Mouse (Mus musculus) left cerebral cortex, adult 11 months (tissue): ENCODE measurements at regions not wholly inside any gene's neighbourhood (a gene's known extent, or its start where the extent isn't known, plus 50 kb on each side); places are given as distances from the start of the nearest gene placed in this dataset.

Experiments used
- DNase-seq: peaks from one replicate; pipeline ENCODE4 v3.0.0; 2022; ENCODE audit warnings: low spot score

- no peak for DNase-seq
Observed at GRCm38 (mm10) chr11:50547776-50548175, 54.1 kb upstream of the Adamts2 start.

DNA sequence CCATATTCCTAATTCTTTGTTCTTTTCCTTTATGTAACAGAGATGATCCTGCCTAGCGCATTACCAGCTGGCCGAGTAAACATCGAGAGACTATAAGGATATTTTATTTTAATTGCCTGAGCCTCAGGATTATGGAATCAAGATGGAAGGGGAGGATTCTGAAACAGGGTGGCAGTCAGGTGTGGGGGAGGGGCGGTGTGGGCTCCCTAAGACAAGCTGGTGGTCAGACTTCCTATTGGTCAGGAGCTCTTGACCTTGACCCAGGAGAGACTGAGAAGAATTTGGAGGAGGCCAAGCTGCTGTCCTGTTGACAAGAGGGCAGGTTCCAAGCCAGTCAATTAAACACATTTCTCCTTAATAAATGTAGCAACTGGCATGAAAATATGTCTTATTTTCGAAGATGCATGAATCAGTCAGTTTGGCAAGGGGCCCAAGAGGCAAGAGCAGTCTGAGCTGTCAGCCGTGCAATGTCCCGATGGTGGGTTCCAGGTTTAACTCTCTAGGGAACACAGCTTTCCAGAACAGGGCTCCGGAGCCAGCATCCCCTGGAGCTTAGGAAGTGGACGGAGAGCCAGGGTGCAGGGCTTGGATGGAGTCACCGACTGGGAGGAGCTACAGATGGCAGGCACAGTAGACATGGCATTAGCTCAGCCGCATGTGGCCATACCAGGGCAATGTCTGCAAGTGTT lies 55.3 kb upstream of the Adamts2 start:
- DNase-seq: peak; percentile 10

GRCm38 (mm10) chr11:50545421-50545820 lies 56.5 kb upstream of the Adamts2 start:
- DNase-seq: no peak

GRCm38 (mm10) chr11:50540136-50540535 lies 61.7 kb upstream of the Adamts2 start:
- no peak for DNase-seq

DNA sequence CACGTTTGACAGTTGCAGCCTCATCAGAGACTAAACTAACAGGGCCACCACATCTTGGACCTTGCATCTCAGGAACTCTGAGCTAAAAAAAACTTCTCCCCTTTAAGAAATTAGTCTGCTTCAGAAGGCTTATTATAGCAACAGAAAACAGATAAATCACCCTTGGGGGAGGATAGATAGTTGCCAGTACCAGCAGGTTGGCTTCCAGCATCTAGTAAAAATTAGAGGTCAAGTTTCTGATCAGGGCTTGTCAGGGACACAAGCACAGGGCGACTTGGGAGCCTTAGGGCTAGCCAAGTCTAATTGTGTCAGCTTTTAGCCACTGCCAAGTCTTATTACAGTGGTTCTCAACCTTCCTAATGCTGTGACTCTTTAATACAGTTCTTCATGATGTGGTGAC lies 67.6 kb upstream of the Adamts2 start:
- no peak for DNase-seq

- no peak for DNase-seq
Observed at GRCm38 (mm10) chr11:50527923-50528322, 74.0 kb upstream of the Adamts2 start.

- DNase-seq: peak; percentile 9
Observed at GRCm38 (mm10) chr11:50520162-50520561, 81.7 kb upstream of the Adamts2 start.

GRCm38 (mm10) chr11:50507882-50508281 lies 77.0 kb upstream of the Rufy1 start:
- no peak for DNase-seq

GRCm38 (mm10) chr11:50507498-50507824 lies 76.5 kb upstream of the Rufy1 start:
- DNase-seq: no peak

DNA sequence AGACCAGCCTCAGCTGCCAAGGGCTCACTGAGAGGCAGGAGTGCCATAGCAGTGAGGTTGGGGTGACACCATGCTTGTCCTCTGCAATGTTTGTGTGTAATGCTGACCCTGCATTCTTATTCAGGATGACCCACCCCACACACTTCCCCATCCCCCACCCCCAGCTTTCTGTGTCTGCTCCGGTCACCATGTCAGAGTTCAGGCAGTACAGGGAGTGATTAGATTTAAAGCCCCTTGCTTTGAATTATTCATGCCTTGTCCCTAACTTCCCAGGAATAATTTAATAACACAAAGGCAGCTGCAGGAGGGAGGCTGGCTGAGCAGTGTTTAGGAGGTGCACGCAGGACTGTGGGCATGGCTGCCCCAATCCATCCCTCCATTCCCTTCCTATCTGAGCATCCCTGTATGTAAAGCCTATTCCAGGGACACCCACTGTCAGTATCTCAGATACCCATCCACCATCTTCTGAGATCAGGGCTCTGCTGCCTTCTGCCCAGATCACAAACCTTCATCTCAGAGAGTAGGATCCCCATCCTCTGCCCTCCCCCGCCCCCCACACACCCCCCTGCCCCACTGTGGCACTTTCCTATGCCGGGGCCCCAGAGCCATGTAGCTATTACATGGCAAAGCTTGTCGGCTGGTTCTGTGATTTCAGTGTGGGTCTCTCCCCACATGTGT lies 76.0 kb upstream of the Rufy1 start:
- no peak for DNase-seq

GRCm38 (mm10) chr11:50501352-50501751 lies 70.4 kb upstream of the Rufy1 start:
- DNase-seq: no peak

- DNase-seq: no peak
Observed at GRCm38 (mm10) chr11:50493123-50493476, 62.2 kb upstream of the Rufy1 start.

- DNase-seq: no peak
Observed at GRCm38 (mm10) chr11:50492399-50493122, 61.6 kb upstream of the Rufy1 start.

DNA sequence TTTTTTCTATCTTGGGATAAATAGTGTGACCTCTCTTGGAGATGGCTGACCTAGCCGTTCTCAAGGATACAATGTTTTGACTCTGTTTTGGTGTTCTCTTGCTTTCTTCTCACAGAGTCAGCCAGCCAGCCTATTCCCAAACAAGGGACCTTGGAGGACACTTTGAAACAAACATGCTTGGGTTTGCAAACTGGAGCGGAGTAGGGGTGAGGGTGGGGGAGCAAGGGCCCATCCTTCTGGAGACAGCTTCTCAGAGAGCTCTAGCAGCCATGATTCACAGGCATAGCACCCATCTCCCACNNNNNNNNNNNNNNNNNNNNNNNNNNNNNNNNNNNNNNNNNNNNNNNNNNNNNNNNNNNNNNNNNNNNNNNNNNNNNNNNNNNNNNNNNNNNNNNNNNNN lies 52.9 kb upstream of the Rufy1 start:
- DNase-seq: no peak

DNA sequence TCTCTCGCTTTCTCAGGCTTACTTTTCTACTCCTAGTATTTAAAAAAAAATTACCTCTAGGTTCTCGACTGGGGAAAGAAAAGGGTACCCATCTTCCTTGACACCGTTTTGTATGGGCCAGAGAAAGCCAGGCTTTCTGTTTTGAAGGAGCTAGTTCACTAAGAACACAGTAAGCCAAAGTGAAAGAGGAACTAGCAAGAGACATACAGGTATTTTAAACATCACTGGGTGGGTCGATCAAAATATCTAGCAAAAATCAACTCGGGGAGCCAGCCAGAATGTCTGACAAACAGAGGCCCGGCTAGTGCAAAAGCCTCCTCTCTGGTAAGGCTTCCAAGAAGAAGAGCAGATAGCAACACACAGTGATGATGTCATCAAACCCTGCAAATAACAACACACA lies 52.2 kb upstream of the Rufy1 start:
- no peak for DNase-seq

- no peak for DNase-seq
Observed at GRCm38 (mm10) chr11:50482607-50483006, 51.7 kb upstream of the Rufy1 start.
